Mouse (Mus musculus): ENCODE measurements around the gene Elp4.

Elp4 gene

DNA sequence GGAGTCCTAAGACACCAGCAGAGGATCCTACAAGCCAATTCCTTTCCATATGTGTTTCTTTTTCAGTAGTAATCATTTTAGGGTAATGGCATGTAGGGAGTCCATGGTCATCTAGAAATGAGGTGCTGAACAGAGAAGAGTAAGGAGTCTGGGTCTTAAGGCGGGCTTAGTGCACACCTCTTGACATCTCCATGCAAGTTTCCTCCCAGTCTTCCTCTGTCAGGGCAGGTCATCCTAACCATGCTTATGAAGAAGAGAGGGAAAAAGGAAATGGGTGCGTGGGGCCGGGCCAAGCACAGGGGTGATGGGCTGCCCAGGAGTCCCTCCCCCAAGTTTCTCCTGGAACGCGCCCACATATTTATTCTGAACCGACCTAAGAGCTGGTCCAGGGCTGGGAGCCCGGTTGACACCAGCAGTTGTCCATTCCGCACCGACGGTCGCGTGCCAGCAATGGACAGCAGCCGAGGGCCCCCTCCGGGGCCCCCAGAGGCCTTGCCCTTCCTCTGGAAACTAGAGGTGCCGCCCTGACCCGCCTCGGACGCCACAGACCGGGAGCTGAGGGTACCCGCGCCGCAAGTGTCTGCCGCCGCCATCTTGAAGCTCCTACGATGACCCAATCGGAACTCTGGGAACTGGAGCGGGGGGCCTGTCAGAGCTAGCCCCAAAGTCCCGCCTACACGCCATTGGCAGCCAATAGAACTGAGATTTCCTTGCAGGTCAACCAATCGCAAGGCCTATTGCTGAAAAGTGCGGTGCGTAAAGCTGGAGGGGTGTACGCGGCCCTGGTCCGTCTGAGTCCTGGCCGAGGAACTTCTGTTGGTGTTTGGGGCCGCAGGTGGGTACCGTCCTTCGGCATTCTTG is at the start of gene Elp4, which contains the start of gene Immp1l:
Gene Elp4 (minus strand): TSS at position 669 of the 861 bp plus-strand sequence.
Gene Immp1l (plus strand): TSS at position 743 of the 861 bp plus-strand sequence.
- DNase-seq (ENCODE audit: low spot score in 2 of 2) = peak; percentile 93 to 94

DNA sequence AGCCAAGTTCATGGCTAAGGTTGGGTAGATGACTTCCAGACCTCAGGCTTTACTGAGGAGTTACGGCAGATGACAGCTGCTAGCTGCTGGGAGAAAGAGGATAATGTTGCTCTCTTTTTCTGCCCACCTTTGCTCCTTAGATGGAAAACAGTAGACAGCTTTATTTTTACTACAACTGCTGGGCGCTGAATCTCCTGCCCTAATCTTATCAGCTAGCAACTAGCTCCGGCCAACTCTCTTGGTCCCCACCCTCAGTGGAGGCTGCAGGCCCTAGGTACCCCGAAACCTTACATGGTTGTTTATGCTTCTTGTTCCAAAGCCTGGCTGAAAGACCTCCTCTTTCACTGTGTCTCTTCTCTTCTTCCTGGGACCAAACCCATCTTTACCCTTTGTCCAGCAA is 49.5 kb upstream of the Elp4 start:
- DNase-seq (ENCODE audit: low spot score in 2 of 2) = no peak

GRCm38 (mm10) chr2:105951350-105951940 is 47.1 kb upstream of the Elp4 start:
- no peak for DNase-seq (ENCODE audit: low spot score in 2 of 2)

DNA sequence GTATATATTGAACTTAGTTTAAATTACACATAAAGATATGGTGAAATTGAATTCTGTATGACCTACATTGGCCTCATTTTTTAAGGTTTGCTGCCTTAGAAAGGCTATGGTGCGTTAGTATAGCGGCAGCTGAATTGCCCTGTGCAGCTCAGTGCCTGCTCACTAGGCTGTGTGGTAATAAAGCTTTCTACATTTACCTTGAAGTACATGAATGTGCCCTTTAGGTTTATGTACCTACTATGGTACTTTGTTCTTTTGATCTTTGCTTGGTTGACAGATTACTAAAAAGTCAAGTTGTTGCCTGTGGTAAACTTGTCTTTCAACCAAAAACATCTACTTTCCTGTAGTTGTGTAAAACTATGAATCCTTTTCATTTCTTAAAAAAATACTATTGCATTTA is 45.8 kb upstream of the Elp4 start:
- no peak for DNase-seq (ENCODE audit: low spot score in 2 of 2)

- DNase-seq (ENCODE audit: low spot score in 2 of 2) = no peak
Observed at GRCm38 (mm10) chr2:105917623-105918346, 13.4 kb upstream of the Elp4 start.

GRCm38 (mm10) chr2:105916671-105917070 is 12.3 kb upstream of the Elp4 start:
- no peak for DNase-seq (ENCODE audit: low spot score in 2 of 2)

DNA sequence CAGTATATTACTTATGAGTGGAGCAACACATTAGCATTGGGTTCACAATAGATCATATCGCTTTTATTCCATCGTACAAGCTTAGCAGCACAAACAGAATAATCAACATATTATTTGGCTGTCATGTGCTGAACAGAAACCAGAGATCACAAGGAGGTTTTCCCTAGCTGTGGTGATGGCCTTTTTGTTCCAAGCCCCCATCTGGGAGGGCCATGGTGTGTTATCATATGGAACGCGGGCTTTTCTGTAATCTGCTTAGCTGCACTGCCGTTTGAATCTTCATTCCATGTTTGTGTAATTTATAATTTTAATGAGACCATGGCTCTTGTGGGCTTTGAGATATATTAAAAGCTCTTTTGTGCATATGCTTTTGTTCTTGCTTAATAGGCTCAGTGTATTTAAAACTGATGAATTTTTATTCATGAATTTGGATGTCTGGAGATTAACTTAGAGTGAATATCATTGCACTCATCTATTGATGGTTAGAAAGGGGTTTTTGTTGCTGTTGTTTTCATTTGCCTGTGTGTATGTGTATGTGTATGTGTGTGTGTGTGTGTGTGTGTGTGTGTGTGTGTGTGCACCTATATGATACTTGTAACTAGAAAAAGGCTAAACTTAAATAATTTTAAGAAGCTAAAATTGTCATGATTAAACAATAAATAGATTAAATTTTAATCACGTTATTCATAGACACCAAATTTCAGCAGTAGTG is 9.4 kb upstream of the Elp4 start:
- no peak for DNase-seq (ENCODE audit: low spot score in 2 of 2)

GRCm38 (mm10) chr2:105910611-105911010 is 6.2 kb upstream of the Elp4 start:
- no peak for DNase-seq (ENCODE audit: low spot score in 2 of 2)

DNA sequence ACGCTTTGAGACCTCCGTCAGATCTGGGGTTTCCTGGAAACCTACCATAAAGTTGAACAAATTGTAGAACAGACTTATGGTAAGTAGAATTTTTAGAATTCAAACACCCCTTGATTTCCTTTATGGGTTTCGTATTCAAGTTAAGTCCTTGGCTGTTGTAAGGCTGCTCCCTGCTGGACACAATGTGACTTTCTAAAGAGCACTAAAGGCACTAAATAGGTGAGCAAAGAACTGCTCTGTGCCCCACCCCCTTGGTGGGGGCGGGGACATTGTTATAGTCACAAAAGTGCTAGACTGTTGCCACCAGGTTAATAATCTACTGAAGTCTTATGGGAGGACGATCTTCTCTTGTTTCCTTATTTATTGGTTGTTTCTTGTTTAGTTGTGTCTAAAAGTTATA is 4.0 kb upstream of the Elp4 start:
- DNase-seq (ENCODE audit: low spot score in 2 of 2) = peak; percentile 7

GRCm38 (mm10) chr2:105904757-105905146 is 388 bp upstream of the Elp4 start:
- DNase-seq (ENCODE audit: low spot score in 2 of 2) = no peak

- DNase-seq (ENCODE audit: low spot score in 2 of 2) = no peak
Observed at GRCm38 (mm10) chr2:105890816-105891215, 13.5 kb downstream of the Elp4 start.

GRCm38 (mm10) chr2:105873403-105873802 is 31.0 kb downstream of the Elp4 start:
- no peak for DNase-seq (ENCODE audit: low spot score in 2 of 2)

- DNase-seq (ENCODE audit: low spot score in 2 of 2) = no peak
Observed at GRCm38 (mm10) chr2:105854740-105855139, 49.6 kb downstream of the Elp4 start.

GRCm38 (mm10) chr2:105852971-105853370 is 51.4 kb downstream of the Elp4 start:
- no peak for DNase-seq (ENCODE audit: low spot score in 2 of 2)

DNA sequence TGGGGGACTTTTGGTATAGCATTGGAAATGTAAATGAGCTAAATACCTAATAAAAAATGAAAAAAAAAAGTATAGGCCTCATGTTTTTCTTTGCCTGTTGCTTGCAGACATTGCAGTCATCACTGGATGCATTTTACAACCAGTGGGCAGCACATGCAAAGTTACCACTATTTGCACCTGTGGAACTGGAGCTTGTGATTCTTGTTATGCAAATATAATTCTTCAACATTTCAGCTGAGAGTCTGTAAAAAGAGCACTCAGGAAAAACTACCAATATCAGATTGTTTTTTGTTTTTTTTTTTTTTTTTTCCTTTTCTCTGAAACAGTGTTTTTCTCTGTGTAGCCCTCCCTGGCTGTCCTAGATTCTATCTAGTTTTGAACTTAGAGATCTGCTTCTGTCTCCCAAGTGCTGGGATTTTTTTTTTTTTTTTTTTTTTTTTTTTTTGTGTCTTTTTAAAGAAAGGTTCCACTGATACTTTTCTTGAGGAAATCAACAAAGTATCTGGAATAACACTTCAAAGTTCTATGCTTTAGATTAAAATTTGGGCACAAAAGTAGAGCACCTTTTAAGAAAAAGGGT is 52.6 kb downstream of the Elp4 start:
- no peak for DNase-seq (ENCODE audit: low spot score in 2 of 2)

GRCm38 (mm10) chr2:105843151-105843550 is 61.2 kb downstream of the Elp4 start:
- DNase-seq (ENCODE audit: low spot score in 2 of 2) = no peak

- no peak for DNase-seq (ENCODE audit: low spot score in 2 of 2)
Observed at GRCm38 (mm10) chr2:105817965-105818364, 86.4 kb downstream of the Elp4 start.

- DNase-seq (ENCODE audit: low spot score in 2 of 2) = no peak
Observed at GRCm38 (mm10) chr2:105815170-105815569, 89.2 kb downstream of the Elp4 start.

DNA sequence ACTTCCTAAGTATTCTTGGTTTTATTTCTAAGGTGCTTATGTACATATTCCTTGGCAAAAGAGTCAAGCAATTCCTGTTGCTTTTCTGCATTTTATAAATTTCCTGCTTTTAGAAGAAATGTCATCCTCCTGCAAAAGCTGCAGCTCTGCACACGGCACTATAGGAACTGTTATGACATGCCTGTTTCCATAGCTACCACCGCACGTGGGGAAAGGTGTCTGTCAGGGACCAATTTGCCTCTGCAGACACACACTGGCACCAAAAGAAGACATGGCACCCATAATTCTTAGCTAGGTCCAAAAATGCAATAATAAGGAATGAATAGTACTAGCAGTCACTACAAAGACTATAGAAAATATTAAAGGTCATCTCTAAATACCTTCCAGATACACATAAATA is 91.3 kb downstream of the Elp4 start:
- DNase-seq (ENCODE audit: low spot score in 2 of 2) = no peak

DNA sequence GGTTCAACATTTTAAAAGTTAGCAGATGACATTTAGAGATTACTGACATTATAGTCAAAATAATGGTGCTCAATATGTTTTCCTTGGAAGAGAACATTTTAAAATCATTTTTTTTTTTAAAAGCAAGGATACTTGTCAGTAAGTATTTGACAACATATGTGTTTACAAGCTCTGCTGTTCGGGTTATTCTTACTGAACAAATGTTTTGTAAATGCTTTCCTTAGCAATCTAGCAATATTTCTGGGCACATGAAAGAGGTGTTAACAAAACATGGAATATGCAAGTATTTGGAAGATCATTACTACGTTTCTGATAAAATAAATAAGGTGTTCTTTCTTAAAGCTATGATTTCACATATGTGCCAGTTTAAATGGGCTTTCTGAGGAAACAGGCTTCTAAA is 94.1 kb downstream of the Elp4 start:
- DNase-seq (ENCODE audit: low spot score in 2 of 2) = no peak

GRCm38 (mm10) chr2:105806571-105806970 is 97.8 kb downstream of the Elp4 start:
- DNase-seq (ENCODE audit: low spot score in 2 of 2) = no peak

GRCm38 (mm10) chr2:105806047-105806446 is 98.3 kb downstream of the Elp4 start:
- no peak for DNase-seq (ENCODE audit: low spot score in 2 of 2)
